14 mouse cellular contexts compared by ENCODE assay signal in genomic region chr14:46491601-46492000, GRCm38 (mm10).
DNase-seq lines count a peak whose midpoint lies in the region; ATAC-seq and TF ChIP-seq lines count a peak whose summit lies in the region.
"Had no signal": no experiment of that assay in that cellular context is flagged by ENCODE, and none has a peak within 500 bp of the region (broad histone marks: within the 10 kb centered on the region; RNA-seq: fewer than 3 reads in every experiment).

No protein-coding gene starts in this region.

- DNase-seq in kidney, postnatal 0 days (ENCODE audit: low spot score), result peak; percentile 73
- no peak for DNase-seq in kidney, adult 8-10 months
- DNase-seq in embryo, embryonic 9.5 days (ENCODE audit: extremely low spot score), result peak; percentile 12
- no peak for DNase-seq in adrenal gland, adult 2 months
- no peak for DNase-seq in retina, postnatal 1 day
- DNase-seq in left cerebral cortex, adult 18-20 months (ENCODE audit: low spot score in 2 of 2), result no peak
- DNase-seq: cerebellum, adult 9-10 months; gastrocnemius, postnatal 14 days; thymus, postnatal 4 days had no signal

- TF ChIP-seq CTCF in kidney, postnatal 0 days (IDR thresholded peaks at IDR 0.05; ENCODE audit: low read depth), result no peak

- no peaks in the 10 kb centered on the region for H3K4me1 ChIP-seq in kidney, postnatal 0 days (replicated peaks; ENCODE audit: insufficient read depth, low read length)
- H3K4me1 ChIP-seq in limb, embryonic 13.5 days, result peaks cover 16% of the 10 kb centered on the region
- peaks cover 8% of the 10 kb centered on the region; the same call in 1 of the 2 replicates for H3K4me1 ChIP-seq in stomach, embryonic 14.5 days (ENCODE audit: control insufficient read depth, insufficient read depth, low read length)
- H3K4me1 ChIP-seq: forebrain, embryonic 13.5 days; heart, embryonic 13.5 days had no signal

- H3K4me3 ChIP-seq in kidney, postnatal 0 days (replicated peaks; ENCODE audit: low read depth, low read length), result no peak overlapping the region
- H3K4me3 ChIP-seq in limb, embryonic 13.5 days, result no peak overlapping the region
- no peak overlapping the region for H3K4me3 ChIP-seq in stomach, embryonic 14.5 days (ENCODE audit: low read depth, low read length)
- H3K4me3 ChIP-seq: embryonic facial prominence, embryonic 13.5 days; forebrain, embryonic 13.5 days; heart, embryonic 13.5 days had no signal

- H3K36me3 ChIP-seq in kidney, postnatal 0 days (ENCODE audit: insufficient read depth, low read length), result no peaks in the 10 kb centered on the region
- no peaks in the 10 kb centered on the region for H3K36me3 ChIP-seq in limb, embryonic 13.5 days
- H3K36me3 ChIP-seq in stomach, embryonic 14.5 days (ENCODE audit: control insufficient read depth, insufficient read depth, low read length), result no peaks in the 10 kb centered on the region
- H3K36me3 ChIP-seq: embryonic facial prominence, embryonic 13.5 days; heart, embryonic 13.5 days had no signal

- no peaks in the 10 kb centered on the region for H3K27me3 ChIP-seq in kidney, postnatal 0 days (ENCODE audit: insufficient read depth, low read length)
- no peaks in the 10 kb centered on the region for H3K27me3 ChIP-seq in limb, embryonic 13.5 days
- H3K27me3 ChIP-seq in stomach, embryonic 14.5 days (ENCODE audit: control insufficient read depth, insufficient read depth, low read length), result no peaks in the 10 kb centered on the region
- H3K27me3 ChIP-seq: embryonic facial prominence, embryonic 13.5 days; forebrain, embryonic 13.5 days; heart, embryonic 13.5 days had no signal

- peak overlapping the region; percentile 25; the same call in 1 of the 2 replicates for H3K4me2 ChIP-seq in kidney, postnatal 0 days (ENCODE audit: low read length)
- peak overlapping the region; percentile 30; the same call in 1 of the 2 replicates for H3K4me2 ChIP-seq in limb, embryonic 13.5 days (replicated peaks)
- H3K4me2 ChIP-seq in stomach, embryonic 14.5 days (replicated peaks; ENCODE audit: low read depth, low read length), result no peak overlapping the region
- H3K4me2 ChIP-seq: embryonic facial prominence, embryonic 13.5 days; forebrain, embryonic 13.5 days; heart, embryonic 13.5 days had no signal

- no peak overlapping the region for H3K9ac ChIP-seq in kidney, postnatal 0 days (ENCODE audit: low read depth, low read length)
- no peak overlapping the region for H3K9ac ChIP-seq in limb, embryonic 13.5 days
- H3K9ac ChIP-seq in stomach, embryonic 14.5 days (replicated peaks; ENCODE audit: low read depth, low read length), result no peak overlapping the region
- H3K9ac ChIP-seq: embryonic facial prominence, embryonic 13.5 days; forebrain, embryonic 13.5 days; heart, embryonic 13.5 days had no signal

- no peaks in the 10 kb centered on the region for H3K9me3 ChIP-seq in kidney, postnatal 0 days (replicated peaks; ENCODE audit: low read length)
- peaks cover 4% of the 10 kb centered on the region; the same call in 1 of the 2 replicates for H3K9me3 ChIP-seq in limb, embryonic 13.5 days
- no peaks in the 10 kb centered on the region for H3K9me3 ChIP-seq in stomach, embryonic 14.5 days (ENCODE audit: control insufficient read depth, low read depth, low read length)
- H3K9me3 ChIP-seq: forebrain, embryonic 13.5 days had no signal

- H3K27ac ChIP-seq in kidney, postnatal 0 days, result no peak overlapping the region
- no peak overlapping the region for H3K27ac ChIP-seq in limb, embryonic 13.5 days
- H3K27ac ChIP-seq in stomach, embryonic 14.5 days (ENCODE audit: low read length), result no peak overlapping the region
- H3K27ac ChIP-seq: embryonic facial prominence, embryonic 13.5 days; forebrain, embryonic 13.5 days; heart, embryonic 13.5 days had no signal

- ATAC-seq in kidney, postnatal 0 days (replicated peaks; ENCODE audit: low FRiP score, low read depth), result no peak
- ATAC-seq in limb, embryonic 13.5 days (ENCODE audit: low FRiP score, low read depth), result no peak
- ATAC-seq in stomach, embryonic 14.5 days (ENCODE audit: insufficient number of reproducible peaks, insufficient read depth, low FRiP score, low read depth), result peak; percentile 86
- ATAC-seq: forebrain, embryonic 13.5 days had no signal

- 13% methylated on average over 9 of the region's 9 CpGs for WGBS in kidney, postnatal 0 days
- 8% methylated on average over 9 of the region's 9 CpGs for WGBS in limb, embryonic 13.5 days
- 14% methylated on average over 9 of the region's 9 CpGs for WGBS in stomach, embryonic 14.5 days

Comparison
In these comparisons a context has a peak if more than half of its experiments do, and no peak if none do; other contexts are left out.
1. DNase-seq: peak in kidney, postnatal 0 days (single experiment) and embryo, embryonic 9.5 days (single experiment); none in kidney, adult 8-10 months (0 of 2), adrenal gland, adult 2 months (single experiment), retina, postnatal 1 day (single experiment) and left cerebral cortex, adult 18-20 months (0 of 2).